Mouse (Mus musculus): Measurements from ENCODE around the gene Tnxb. TPM values are rescaled to one million over a fixed set of nuclear protein-coding genes. Genes with fewer than 3 reads are reported as not detected.

The Tnxb gene
- polyA plus RNA-seq, 1 experiment, result not detected

GRCm38 (mm10) chr17:34664472-34664871, 5.9 kb upstream of the Tnxb start:
- TF ChIP-seq POLR2A (IDR thresholded peaks at IDR 0.05; ENCODE audit: borderline replicate concordance, low read depth, low read length) (no peak), CTCF (IDR thresholded peaks at IDR 0.05; ENCODE audit: low read depth, low read length) (no peak)
- Histone ChIP-seq H3K4me1 (ENCODE audit: control insufficient read depth, insufficient read depth, low read length) (peaks cover 4% of the 10 kb centered on the region; the same call in 1 of the 2 replicates), H3K27ac (ENCODE audit: insufficient read depth, low read depth, low read length) (no peak overlapping the region), H3K4me3 (ENCODE audit: insufficient read depth, low read length) (no peak overlapping the region)

GRCm38 (mm10) chr17:34671151-34672066, 1.1 kb downstream of the Tnxb start:
- no peak overlapping the region for H3K4me3 ChIP-seq (ENCODE audit: insufficient read depth, low read length)
- no peaks in the 10 kb centered on the region for H3K4me1 ChIP-seq (ENCODE audit: control insufficient read depth, insufficient read depth, low read length)
- H3K27ac ChIP-seq (ENCODE audit: insufficient read depth, low read depth, low read length), result no peak overlapping the region
- no peak for TF ChIP-seq CTCF (IDR thresholded peaks at IDR 0.05; ENCODE audit: low read depth, low read length)
- no peak for TF ChIP-seq POLR2A (IDR thresholded peaks at IDR 0.05; ENCODE audit: borderline replicate concordance, low read depth, low read length)

- no peak for TF ChIP-seq POLR2A (IDR thresholded peaks at IDR 0.05; ENCODE audit: borderline replicate concordance, low read depth, low read length)
- no peak for TF ChIP-seq CTCF (IDR thresholded peaks at IDR 0.05; ENCODE audit: low read depth, low read length)
- Histone ChIP-seq H3K27ac (ENCODE audit: insufficient read depth, low read depth, low read length) (no peak overlapping the region), H3K4me3 (ENCODE audit: insufficient read depth, low read length) (no peak overlapping the region), H3K4me1 (ENCODE audit: control insufficient read depth, insufficient read depth, low read length) (no peaks in the 10 kb centered on the region)
Measured at GRCm38 (mm10) chr17:34672246-34672792, 2.0 kb downstream of the Tnxb start.

- TF ChIP-seq POLR2A (IDR thresholded peaks at IDR 0.05; ENCODE audit: borderline replicate concordance, low read depth, low read length) (no peak), CTCF (IDR thresholded peaks at IDR 0.05; ENCODE audit: low read depth, low read length) (no peak)
- no peak overlapping the region for H3K4me3 ChIP-seq (ENCODE audit: insufficient read depth, low read length)
- no peaks in the 10 kb centered on the region for H3K4me1 ChIP-seq (ENCODE audit: control insufficient read depth, insufficient read depth, low read length)
- no peak overlapping the region for H3K27ac ChIP-seq (ENCODE audit: insufficient read depth, low read depth, low read length)
Measured at GRCm38 (mm10) chr17:34673139-34673538, 2.8 kb downstream of the Tnxb start.

- H3K27ac ChIP-seq (ENCODE audit: insufficient read depth, low read depth, low read length), result no peak overlapping the region
- TF ChIP-seq POLR2A (IDR thresholded peaks at IDR 0.05; ENCODE audit: borderline replicate concordance, low read depth, low read length) (no peak), CTCF (IDR thresholded peaks at IDR 0.05; ENCODE audit: low read depth, low read length) (no peak)
- H3K4me1 ChIP-seq (ENCODE audit: control insufficient read depth, insufficient read depth, low read length), result no peaks in the 10 kb centered on the region
- no peak overlapping the region for H3K4me3 ChIP-seq (ENCODE audit: insufficient read depth, low read length)
Measured at GRCm38 (mm10) chr17:34674524-34675204, 4.3 kb downstream of the Tnxb start.

- no peak overlapping the region for H3K4me3 ChIP-seq (ENCODE audit: insufficient read depth, low read length)
- TF ChIP-seq CTCF (IDR thresholded peaks at IDR 0.05; ENCODE audit: low read depth, low read length) (no peak), POLR2A (IDR thresholded peaks at IDR 0.05; ENCODE audit: borderline replicate concordance, low read depth, low read length) (no peak)
- no peak overlapping the region for H3K27ac ChIP-seq (ENCODE audit: insufficient read depth, low read depth, low read length)
- H3K4me1 ChIP-seq (ENCODE audit: control insufficient read depth, insufficient read depth, low read length), result no peaks in the 10 kb centered on the region
Measured at GRCm38 (mm10) chr17:34675205-34676092, 5.1 kb downstream of the Tnxb start.

GRCm38 (mm10) chr17:34676093-34676460, 5.7 kb downstream of the Tnxb start:
- Histone ChIP-seq H3K4me1 (ENCODE audit: control insufficient read depth, insufficient read depth, low read length) (no peaks in the 10 kb centered on the region; the same call in 1 of the 2 replicates), H3K27ac (ENCODE audit: insufficient read depth, low read depth, low read length) (no peak overlapping the region), H3K4me3 (ENCODE audit: insufficient read depth, low read length) (no peak overlapping the region)
- no peak for TF ChIP-seq CTCF (IDR thresholded peaks at IDR 0.05; ENCODE audit: low read depth, low read length)
- TF ChIP-seq POLR2A (IDR thresholded peaks at IDR 0.05; ENCODE audit: borderline replicate concordance, low read depth, low read length), result no peak

GRCm38 (mm10) chr17:34676671-34677070, 6.3 kb downstream of the Tnxb start:
- Histone ChIP-seq H3K4me3 (ENCODE audit: insufficient read depth, low read length) (no peak overlapping the region), H3K27ac (ENCODE audit: insufficient read depth, low read depth, low read length) (no peak overlapping the region), H3K4me1 (ENCODE audit: control insufficient read depth, insufficient read depth, low read length) (no peaks in the 10 kb centered on the region; the same call in 1 of the 2 replicates)
- no peak for TF ChIP-seq CTCF (IDR thresholded peaks at IDR 0.05; ENCODE audit: low read depth, low read length)
- TF ChIP-seq POLR2A (IDR thresholded peaks at IDR 0.05; ENCODE audit: borderline replicate concordance, low read depth, low read length), result no peak

- no peak for TF ChIP-seq POLR2A (IDR thresholded peaks at IDR 0.05; ENCODE audit: borderline replicate concordance, low read depth, low read length)
- no peak for TF ChIP-seq CTCF (IDR thresholded peaks at IDR 0.05; ENCODE audit: low read depth, low read length)
- no peak overlapping the region for H3K4me3 ChIP-seq (ENCODE audit: insufficient read depth, low read length)
- peaks cover 16% of the 10 kb centered on the region for H3K4me1 ChIP-seq (ENCODE audit: control insufficient read depth, insufficient read depth, low read length)
- no peak overlapping the region for H3K27ac ChIP-seq (ENCODE audit: insufficient read depth, low read depth, low read length)
Measured at GRCm38 (mm10) chr17:34680191-34680590, 9.9 kb downstream of the Tnxb start.
